Mouse (Mus musculus): Measurements from ENCODE around the gene Psmc3ip. TPM values are rescaled to one million over a fixed set of nuclear protein-coding genes. Genes with fewer than 3 reads are reported as not detected.

Gene Psmc3ip
- polyA plus RNA-seq, 1 experiment from 2014 or later = 28.0 TPM

GRCm38 (mm10) chr11:101112186-101112585 is 16.9 kb upstream of the Psmc3ip start:
- no peak overlapping the region for H3K27ac ChIP-seq
- no peaks in the 10 kb centered on the region for H3K27me3 ChIP-seq
- H3K4me2 ChIP-seq = no peak overlapping the region
- H3K9me3 ChIP-seq = no peaks in the 10 kb centered on the region
- peaks cover 10% of the 10 kb centered on the region; the same call in 1 of the 2 replicates for H3K36me3 ChIP-seq
- no peak overlapping the region for H3K9ac ChIP-seq
- WGBS = 82% methylated on average over 3 of the region's 3 CpGs
- H3K4me1 ChIP-seq = 0 out of 2 replicates have a peak, but pooled peaks cover 4% of the 10 kb centered on the region
- ATAC-seq (ENCODE audit: insufficient number of reproducible peaks, low FRiP score, low TSS enrichment, low read depth) = no peak
- no peak overlapping the region for H3K4me3 ChIP-seq

- no peak for ATAC-seq (ENCODE audit: insufficient number of reproducible peaks, low FRiP score, low TSS enrichment, low read depth)
- Histone ChIP-seq H3K9me3 (no peaks in the 10 kb centered on the region), H3K4me3 (no peak overlapping the region), H3K9ac (no peak overlapping the region), H3K4me1 (no peaks in the 10 kb centered on the region), H3K4me2 (no peak overlapping the region), H3K27ac (no peak overlapping the region), H3K27me3 (no peaks in the 10 kb centered on the region), H3K36me3 (peaks cover 3% of the 10 kb centered on the region; the same call in 1 of the 2 replicates)
- WGBS = 85% methylated on average over 4 of the region's 4 CpGs
These were observed 15.9 kb upstream of the Psmc3ip start for GRCm38 (mm10) chr11:101111178-101111577.

- H3K36me3 ChIP-seq = peaks cover 3% of the 10 kb centered on the region; the same call in 1 of the 2 replicates
- no peak overlapping the region for H3K4me3 ChIP-seq
- ATAC-seq (ENCODE audit: insufficient number of reproducible peaks, low FRiP score, low TSS enrichment, low read depth) = no peak
- no peak overlapping the region for H3K27ac ChIP-seq
- H3K9me3 ChIP-seq = no peaks in the 10 kb centered on the region
- no peak overlapping the region for H3K9ac ChIP-seq
- 52% methylated on average over 5 of the region's 5 CpGs for WGBS
- no peak overlapping the region for H3K4me2 ChIP-seq
- H3K4me1 ChIP-seq = no peaks in the 10 kb centered on the region
- no peaks in the 10 kb centered on the region for H3K27me3 ChIP-seq
These were observed 15.5 kb upstream of the Psmc3ip start for GRCm38 (mm10) chr11:101110708-101111107.

- no peaks in the 10 kb centered on the region for H3K4me1 ChIP-seq
- no peak overlapping the region for H3K4me2 ChIP-seq
- no peaks in the 10 kb centered on the region for H3K27me3 ChIP-seq
- peaks cover 6% of the 10 kb centered on the region for H3K36me3 ChIP-seq
- ATAC-seq (ENCODE audit: insufficient number of reproducible peaks, low FRiP score, low TSS enrichment, low read depth) = no peak
- H3K27ac ChIP-seq = no peak overlapping the region
- 76% methylated on average over 4 of the region's 4 CpGs for WGBS
- no peaks in the 10 kb centered on the region for H3K9me3 ChIP-seq
- no peak overlapping the region for H3K9ac ChIP-seq
- no peak overlapping the region for H3K4me3 ChIP-seq
These were observed 14.1 kb upstream of the Psmc3ip start for GRCm38 (mm10) chr11:101109351-101109750.

- H3K9ac ChIP-seq = no peak overlapping the region
- no peaks in the 10 kb centered on the region for H3K27me3 ChIP-seq
- 77% methylated on average over 5 of the region's 5 CpGs for WGBS
- ATAC-seq (ENCODE audit: insufficient number of reproducible peaks, low FRiP score, low TSS enrichment, low read depth) = no peak
- no peaks in the 10 kb centered on the region for H3K4me1 ChIP-seq
- H3K36me3 ChIP-seq = peaks cover 59% of the 10 kb centered on the region
- H3K27ac ChIP-seq = peak overlapping the region; percentile 79
- no peak overlapping the region for H3K4me2 ChIP-seq
- H3K9me3 ChIP-seq = no peaks in the 10 kb centered on the region
- no peak overlapping the region for H3K4me3 ChIP-seq
These were observed 7.8 kb upstream of the Psmc3ip start for GRCm38 (mm10) chr11:101103011-101103410.

GRCm38 (mm10) chr11:101098231-101098630 is 3.0 kb upstream of the Psmc3ip start:
- Histone ChIP-seq H3K36me3 (peaks cover 65% of the 10 kb centered on the region), H3K9me3 (no peaks in the 10 kb centered on the region), H3K4me1 (peaks cover 13% of the 10 kb centered on the region; the same call in 1 of the 2 replicates), H3K4me2 (no peak overlapping the region), H3K27ac (no peak overlapping the region), H3K27me3 (no peaks in the 10 kb centered on the region), H3K9ac (no peak overlapping the region), H3K4me3 (no peak overlapping the region)
- ATAC-seq (ENCODE audit: insufficient number of reproducible peaks, low FRiP score, low TSS enrichment, low read depth) = no peak
- WGBS = 89% methylated on average over 8 of the region's 8 CpGs

- Histone ChIP-seq H3K27ac (peak overlapping the region; percentile 91), H3K4me2 (peak overlapping the region; percentile 88), H3K9me3 (no peaks in the 10 kb centered on the region), H3K36me3 (peaks cover 69% of the 10 kb centered on the region), H3K4me3 (peak overlapping the region; percentile 86), H3K27me3 (no peaks in the 10 kb centered on the region), H3K9ac (peak overlapping the region; percentile 56), H3K4me1 (peaks cover 13% of the 10 kb centered on the region; the same call in 1 of the 2 replicates)
- 0% methylated on average over 18 of the region's 18 CpGs for WGBS
- peak; percentile 26; the same call in 1 of the 2 replicates for ATAC-seq (ENCODE audit: insufficient number of reproducible peaks, low FRiP score, low TSS enrichment, low read depth)
These were observed 314 bp downstream of the Psmc3ip start for GRCm38 (mm10) chr11:101094930-101095313.

GRCm38 (mm10) chr11:101089931-101090330 is 5.3 kb downstream of the Psmc3ip start:
- WGBS = 87% methylated on average over 1 of the region's 1 CpGs
- peaks cover 35% of the 10 kb centered on the region for H3K4me1 ChIP-seq
- H3K27ac ChIP-seq = no peak overlapping the region
- no peak overlapping the region for H3K9ac ChIP-seq
- H3K4me3 ChIP-seq = no peak overlapping the region
- no peak overlapping the region for H3K4me2 ChIP-seq
- no peak for ATAC-seq (ENCODE audit: insufficient number of reproducible peaks, low FRiP score, low TSS enrichment, low read depth)
- H3K9me3 ChIP-seq = no peaks in the 10 kb centered on the region
- peaks cover 59% of the 10 kb centered on the region for H3K36me3 ChIP-seq
- no peaks in the 10 kb centered on the region for H3K27me3 ChIP-seq

GRCm38 (mm10) chr11:101087682-101088055 is 7.6 kb downstream of the Psmc3ip start:
- Histone ChIP-seq H3K9ac (peak overlapping the region; percentile 82), H3K4me2 (peak overlapping the region; percentile 84), H3K4me3 (peak overlapping the region; percentile 69), H3K27ac (peak overlapping the region; percentile 85), H3K4me1 (peaks cover 45% of the 10 kb centered on the region), H3K36me3 (peaks cover 54% of the 10 kb centered on the region), H3K9me3 (no peaks in the 10 kb centered on the region), H3K27me3 (no peaks in the 10 kb centered on the region)
- WGBS = 6% methylated on average over 8 of the region's 8 CpGs
- ATAC-seq (ENCODE audit: insufficient number of reproducible peaks, low FRiP score, low TSS enrichment, low read depth) = no peak

GRCm38 (mm10) chr11:101086756-101087681 is 8.2 kb downstream of the Psmc3ip start, which contains the start of gene Mlx:
TSS of gene Mlx (plus strand) at chr11:101087277.
- H3K27me3 ChIP-seq = no peaks in the 10 kb centered on the region
- H3K36me3 ChIP-seq = peaks cover 47% of the 10 kb centered on the region
- peak within 1 kb of the TSS; percentile 69 for H3K4me3 ChIP-seq
- H3K27ac ChIP-seq = peak within 1 kb of the TSS; percentile 85
- H3K9ac ChIP-seq = peak within 1 kb of the TSS; percentile 82
- under 1% methylated on average over 51 of the region's 52 CpGs for WGBS
- H3K4me1 ChIP-seq = peaks cover 46% of the 10 kb centered on the region
- peak within 1 kb of the TSS; percentile 84 for H3K4me2 ChIP-seq
- no peaks in the 10 kb centered on the region for H3K9me3 ChIP-seq
- ATAC-seq (ENCODE audit: insufficient number of reproducible peaks, low FRiP score, low TSS enrichment, low read depth) = peak; percentile 83

GRCm38 (mm10) chr11:101086323-101086674 is 8.9 kb downstream of the Psmc3ip start:
- ATAC-seq (ENCODE audit: insufficient number of reproducible peaks, low FRiP score, low TSS enrichment, low read depth) = no peak
- Histone ChIP-seq H3K4me3 (peak overlapping the region; percentile 69), H3K27ac (peak overlapping the region; percentile 85), H3K36me3 (peaks cover 40% of the 10 kb centered on the region), H3K9me3 (no peaks in the 10 kb centered on the region), H3K4me2 (peak overlapping the region; percentile 84), H3K4me1 (peaks cover 51% of the 10 kb centered on the region), H3K9ac (no peak overlapping the region), H3K27me3 (peaks cover 2% of the 10 kb centered on the region)
- WGBS = 77% methylated on average over 6 of the region's 6 CpGs

GRCm38 (mm10) chr11:101085617-101086322 is 9.5 kb downstream of the Psmc3ip start:
- Histone ChIP-seq H3K9ac (no peak overlapping the region), H3K4me2 (no peak overlapping the region), H3K36me3 (peaks cover 35% of the 10 kb centered on the region), H3K27me3 (peaks cover 7% of the 10 kb centered on the region), H3K27ac (no peak overlapping the region), H3K9me3 (no peaks in the 10 kb centered on the region), H3K4me3 (no peak overlapping the region), H3K4me1 (peaks cover 51% of the 10 kb centered on the region)
- ATAC-seq (ENCODE audit: insufficient number of reproducible peaks, low FRiP score, low TSS enrichment, low read depth) = no peak
- 91% methylated on average over 18 of the region's 18 CpGs for WGBS

All from limb, embryonic 15.5 days (tissue).